ENCODE assay signal across 12 mouse cellular contexts in the genomic region with DNA sequence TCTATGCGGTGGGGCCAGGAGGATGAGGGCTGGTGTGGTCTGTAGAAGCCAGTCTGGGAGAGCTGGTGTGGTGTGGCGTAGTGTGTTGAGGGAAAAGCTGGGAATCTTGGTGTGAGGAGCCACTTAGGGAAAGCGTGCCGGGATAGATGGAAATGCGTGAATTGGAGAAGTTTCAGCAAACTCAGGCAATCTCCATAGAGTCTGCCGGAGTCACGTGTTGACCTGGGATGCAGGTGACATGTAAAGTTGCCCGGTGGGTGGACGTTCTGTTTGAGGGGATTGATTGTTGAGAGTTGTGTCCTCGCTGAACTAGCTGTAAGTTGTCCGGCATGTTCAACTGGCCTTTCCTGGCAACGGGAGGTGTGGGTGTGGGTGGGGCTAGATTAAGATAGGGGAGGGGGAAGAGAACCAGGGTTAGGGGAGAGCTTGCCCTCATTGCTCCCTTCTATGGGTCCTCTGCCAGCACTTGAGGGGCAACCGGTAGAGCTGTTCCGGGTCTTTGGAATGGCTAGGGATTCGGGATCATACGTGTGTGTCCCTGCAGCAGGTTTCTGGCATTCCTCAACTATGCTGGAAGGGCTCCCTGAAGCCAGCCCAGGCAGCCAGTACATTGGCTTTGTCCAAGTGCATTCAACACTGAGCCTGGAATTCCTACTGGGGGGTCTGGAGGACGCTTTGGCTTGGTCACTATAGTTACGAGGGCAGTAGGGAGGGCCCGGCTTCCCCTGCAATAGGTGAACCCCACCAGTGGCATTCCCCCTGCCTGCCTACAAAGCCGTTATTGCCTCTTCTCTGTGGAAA. TPM values are rescaled to one million over a fixed set of nuclear protein-coding genes. Genes with fewer than 3 reads are reported as not detected.
A peak's percentile ranks its signal among the peaks of the same experiment; 100 is the strongest.
DNase-seq lines count a peak whose midpoint lies in the region; ATAC-seq and TF ChIP-seq lines count a peak whose summit lies in the region.
"Had no signal": no experiment of that assay in that cellular context is flagged by ENCODE, and none has a peak within 500 bp of the region (broad histone marks: within the 10 kb centered on the region; RNA-seq: fewer than 3 reads in every experiment).

No protein-coding gene starts in this region.

- H3K27me3 ChIP-seq in heart, embryonic 10.5 days (ENCODE audit: insufficient read depth, poor library complexity, severe bottlenecking): no peaks in the 10 kb centered on the region
- H3K27me3 ChIP-seq in ES-Bruce4 (ENCODE audit: control insufficient read depth, insufficient read depth, low read length, poor library complexity, severe bottlenecking): no peaks in the 10 kb centered on the region
- peaks cover 11% of the 10 kb centered on the region for H3K27me3 ChIP-seq in hindbrain, embryonic 12.5 days
- H3K27me3 ChIP-seq in midbrain, embryonic 11.5 days (ENCODE audit: control insufficient read depth, insufficient read depth, low read length): no peaks in the 10 kb centered on the region; the same call in 1 of the 2 replicates

- intact Hi-C loops in left cerebral cortex, postnatal 36 days (cut with DNase I): loop anchor here (1.0 kb wide), 1 partner anchor 22 kb away; no protein-coding TSS in a partner anchor

- TF ChIP-seq POLR2A in ES-Bruce4 (IDR thresholded peaks at IDR 0.05; ENCODE audit: insufficient read depth, low read length): no peak

- peak overlapping the region; percentile 58 for H3K4me2 ChIP-seq in hindbrain, embryonic 12.5 days (replicated peaks)
- H3K4me2 ChIP-seq in midbrain, embryonic 11.5 days: peak overlapping the region; percentile 79

- ATAC-seq in hindbrain, embryonic 12.5 days (ENCODE audit: low FRiP score): no peak
- no peak for ATAC-seq in midbrain, embryonic 11.5 days (ENCODE audit: low FRiP score)
- ATAC-seq in monocyte, adult 5-6 weeks (replicated peaks; ENCODE audit: insufficient number of reproducible peaks, low FRiP score, low TSS enrichment, poor library complexity, severe bottlenecking): no peak

- no peak overlapping the region for H3K9ac ChIP-seq in ES-Bruce4 (ENCODE audit: low read depth, poor library complexity, severe bottlenecking)
- peak overlapping the region; percentile 70 for H3K9ac ChIP-seq in hindbrain, embryonic 12.5 days
- peak overlapping the region; percentile 89 for H3K9ac ChIP-seq in midbrain, embryonic 11.5 days (ENCODE audit: low read length)

- H3K27ac ChIP-seq in heart, embryonic 10.5 days: peak overlapping the region; percentile 88
- no peak overlapping the region for H3K27ac ChIP-seq in ES-Bruce4 (ENCODE audit: insufficient read depth, low read length)
- H3K27ac ChIP-seq in hindbrain, embryonic 12.5 days: peak overlapping the region; percentile 77
- peak overlapping the region; percentile 86 for H3K27ac ChIP-seq in midbrain, embryonic 11.5 days (ENCODE audit: low read depth, low read length)

- peak overlapping the region; percentile 69 for H3K4me3 ChIP-seq in heart, embryonic 10.5 days
- H3K4me3 ChIP-seq in ES-Bruce4 (ENCODE audit: low read depth, low read length): peak overlapping the region; percentile 53
- H3K4me3 ChIP-seq in hindbrain, embryonic 12.5 days: peak overlapping the region; percentile 44
- H3K4me3 ChIP-seq in midbrain, embryonic 11.5 days (ENCODE audit: low read depth, low read length): peak overlapping the region; percentile 63

- no peaks in the 10 kb centered on the region for H3K36me3 ChIP-seq in heart, embryonic 10.5 days
- H3K36me3 ChIP-seq in ES-Bruce4 (ENCODE audit: control insufficient read depth, insufficient read depth, low read length, poor library complexity, severe bottlenecking): no peaks in the 10 kb centered on the region
- H3K36me3 ChIP-seq in hindbrain, embryonic 12.5 days: no peaks in the 10 kb centered on the region
- H3K36me3 ChIP-seq in midbrain, embryonic 11.5 days (ENCODE audit: control insufficient read depth, insufficient read depth, low read length): no peaks in the 10 kb centered on the region

- 8% methylated on average over 20 of the region's 20 CpGs for WGBS in heart, embryonic 10.5 days
- WGBS in hindbrain, embryonic 12.5 days: 7% methylated on average over 20 of the region's 20 CpGs
- WGBS in midbrain, embryonic 11.5 days: 4% methylated on average over 20 of the region's 20 CpGs

- no peak for DNase-seq in heart, embryonic 10.5 days (ENCODE audit: low spot score)
- no peak for DNase-seq in heart, adult 8-10 months (ENCODE audit: low spot score)
- peak; percentile 95 for DNase-seq in midbrain, embryonic 11.5 days (ENCODE audit: low spot score, missing footprints)
- DNase-seq in cerebellum, adult 18-20 months: no peak
- DNase-seq in left cerebral cortex, postnatal 36 days (ENCODE audit: low spot score in 2 of 2): no peak
- DNase-seq: lung, postnatal 10 days; right cerebral cortex, postnatal 4 days had no signal

- no peak for TF ChIP-seq EP300 in ES-Bruce4 (IDR thresholded peaks at IDR 0.05; ENCODE audit: insufficient read depth, low read depth, low read length)

- peaks cover 71% of the 10 kb centered on the region for H3K4me1 ChIP-seq in heart, embryonic 10.5 days
- peaks cover 5% of the 10 kb centered on the region for H3K4me1 ChIP-seq in ES-Bruce4 (ENCODE audit: control insufficient read depth, insufficient read depth, low read length)
- H3K4me1 ChIP-seq in hindbrain, embryonic 12.5 days: peaks cover 65% of the 10 kb centered on the region
- peaks cover 67% of the 10 kb centered on the region for H3K4me1 ChIP-seq in midbrain, embryonic 11.5 days (ENCODE audit: control insufficient read depth, insufficient read depth, low read length)

- no peak for TF ChIP-seq CTCF in ES-Bruce4 (IDR thresholded peaks at IDR 0.05; ENCODE audit: low read depth, low read length)

- no peaks in the 10 kb centered on the region for H3K9me3 ChIP-seq in heart, embryonic 10.5 days
- no peaks in the 10 kb centered on the region for H3K9me3 ChIP-seq in ES-Bruce4 (replicated peaks; ENCODE audit: control insufficient read depth, insufficient read depth, low read length, poor library complexity, severe bottlenecking)
- H3K9me3 ChIP-seq in hindbrain, embryonic 12.5 days (replicated peaks): no peaks in the 10 kb centered on the region
- no peaks in the 10 kb centered on the region for H3K9me3 ChIP-seq in midbrain, embryonic 11.5 days (ENCODE audit: control insufficient read depth, low read length)

RNA-seq across cellular contexts. Expression of gene Crb2, which starts 0.8 kb away (rescaled TPM):
- 15.2 and 18.5 TPM in 2 replicates for polyA plus RNA-seq in heart, embryonic 10.5 days (2016; fragmentation: Nextera tagmentation; extraction: Ambion mirVana)
- 1 to 10 TPM in 1 of 4 experiments, under 1 TPM in 3; 0.41 to 1.1 (median 0.77) TPM for total RNA-seq in heart, adult 8-10 months (2022)
- 1.0 and 2.1 TPM in 2 replicates for polyA plus RNA-seq in ES-Bruce4 (2011; ENCODE audit: insufficient read depth, insufficient read length, low read depth, missing spikeins)
- polyA plus RNA-seq in hindbrain, embryonic 12.5 days (2016; fragmentation: Nextera tagmentation; extraction: Ambion mirVana): 12.3 and 14.7 TPM in 2 replicates
- 10.9 and 14.6 TPM in 2 replicates for polyA plus RNA-seq in midbrain, embryonic 11.5 days (2014; fragmentation: Nextera tagmentation; extraction: Ambion mirVana)
- 0.38 TPM in 1 of 3 replicates, not detected in the others for total RNA-seq in monocyte, adult 5-6 weeks (2017)
- 1 to 10 TPM; 3.4 to 3.5 TPM for total RNA-seq in left cerebral cortex, postnatal 36 days (2021)
- total RNA-seq: common myeloid progenitor, adult 5-6 weeks; hematopoietic stem cell, adult 5-6 weeks had no signal
